Comparison of ENCODE assay signal across 9 mouse cellular contexts in genomic region chr17:67638119-67638810, GRCm38 (mm10). TPM values are rescaled to one million over a fixed set of nuclear protein-coding genes. Genes with fewer than 3 reads are reported as not detected.
DNase-seq lines count a peak whose midpoint lies in the region.
"Had no signal": no experiment of that assay in that cellular context is flagged by ENCODE, and none has a peak within 500 bp of the region (broad histone marks: within the 10 kb centered on the region; RNA-seq: fewer than 3 reads in every experiment).

No protein-coding gene starts in this region.

- peak; percentile 94 for DNase-seq in heart, adult 11 months
- DNase-seq in heart, postnatal 25 days (ENCODE audit: low spot score), result no peak
- peak; percentile 73 to 91 for DNase-seq in adrenal gland, adult (ENCODE audit: inconsistent age in 2 of 2, low spot score in 1 of 2)
- DNase-seq in gastrocnemius, postnatal 25 days, result peak; percentile 40
- DNase-seq in kidney, postnatal 4 days, result peak; percentile 46 to 54
- DNase-seq in thymus, postnatal 36 days, result no peak
- no peak for DNase-seq in urinary bladder, adult 18-20 months (ENCODE audit: low spot score in 2 of 2)
- no peak for DNase-seq in spleen, postnatal 14 days (ENCODE audit: low spot score in 2 of 2)

- intact Hi-C loops in heart, postnatal 25 days (cut with DNase I), result no loop called here

RNA-seq across cellular contexts. Expression of gene Lrrc30, which starts 5.7 kb away (rescaled TPM):
- total RNA-seq in heart, postnatal 25 days (2021), result under 1 TPM; 0.29 to 0.53 TPM
- 10 to 100 TPM; 51.1 to 92.0 TPM for total RNA-seq in gastrocnemius, postnatal 25 days (2021)
- total RNA-seq: liver, adult 2 months had no signal

RNA-seq across cellular contexts. Expression of gene Lama1, which starts 58.8 kb away (rescaled TPM):
- total RNA-seq in heart, postnatal 25 days (2021), result 1 to 10 TPM in 1 of 2 experiments, under 1 TPM in 1; 0.78 to 1.1 TPM
- total RNA-seq in gastrocnemius, postnatal 25 days (2021), result under 1 TPM; 0.05 to 0.11 TPM

Comparison
In these comparisons a context has a peak if more than half of its experiments do, and no peak if none do; other contexts are left out.
1. DNase-seq: peak in heart, adult 11 months (single experiment), adrenal gland, adult (2 of 2), gastrocnemius, postnatal 25 days (single experiment) and kidney, postnatal 4 days (2 of 2); none in heart, postnatal 25 days (single experiment), thymus, postnatal 36 days (0 of 2), urinary bladder, adult 18-20 months (0 of 2) and spleen, postnatal 14 days (0 of 2).
2. RNA of gene Lrrc30, which starts 5.7 kb away (total RNA-seq): 51.1 to 92.0 TPM in gastrocnemius, postnatal 25 days; 0.29 to 0.53 TPM in heart, postnatal 25 days; every median in the first group is over 10 times any median in the second.